Mouse (Mus musculus): ENCODE data around the gene Pappa2. TPM values are rescaled to one million over a fixed set of nuclear protein-coding genes. Genes with fewer than 3 reads are reported as not detected.

Pappa2 gene
- polyA plus RNA-seq, 1 experiment from 2014 or later, result 0.71 TPM

- Histone ChIP-seq H3K4me1 (no peaks in the 10 kb centered on the region), H3K4me2 (no peak overlapping the region), H3K4me3 (replicated peaks) (no peak overlapping the region), H3K27ac (no peak overlapping the region), H3K9me3 (replicated peaks) (no peaks in the 10 kb centered on the region), H3K36me3 (no peaks in the 10 kb centered on the region), H3K27me3 (no peaks in the 10 kb centered on the region), H3K9ac (no peak overlapping the region)
- no peak for ATAC-seq (replicated peaks; ENCODE audit: low FRiP score)
- WGBS, result 52% methylated on average over 4 of the region's 4 CpGs
Measured at GRCm38 (mm10) chr1:158944936-158945335, 35.4 kb downstream of the Pappa2 start.

DNA sequence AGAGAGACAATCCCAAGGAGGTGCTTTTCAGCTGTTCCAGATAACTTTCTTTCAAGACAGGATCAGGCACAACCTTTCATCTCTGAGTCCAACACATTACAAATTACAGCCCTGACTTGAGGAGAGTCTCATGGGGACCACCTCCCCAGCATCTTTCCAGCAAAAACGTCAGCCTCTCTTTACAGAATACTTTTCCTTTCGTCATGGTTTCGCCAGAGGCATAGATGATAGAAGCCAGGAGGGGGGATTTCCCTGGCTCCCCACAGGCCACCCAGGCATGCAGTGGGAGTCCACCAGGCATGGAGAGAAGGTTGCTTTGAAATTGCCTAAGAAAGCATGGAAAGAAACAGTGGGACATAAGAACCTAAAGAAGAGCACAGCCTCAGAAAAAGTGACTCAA, 37.4 kb downstream of the Pappa2 start:
- Histone ChIP-seq H3K27ac (no peak overlapping the region), H3K4me1 (no peaks in the 10 kb centered on the region), H3K36me3 (no peaks in the 10 kb centered on the region), H3K9ac (no peak overlapping the region), H3K27me3 (no peaks in the 10 kb centered on the region), H3K9me3 (replicated peaks) (no peaks in the 10 kb centered on the region), H3K4me2 (no peak overlapping the region), H3K4me3 (replicated peaks) (no peak overlapping the region)
- WGBS, result 40% methylated on average over 3 of the region's 3 CpGs
- ATAC-seq (replicated peaks; ENCODE audit: low FRiP score), result no peak

DNA sequence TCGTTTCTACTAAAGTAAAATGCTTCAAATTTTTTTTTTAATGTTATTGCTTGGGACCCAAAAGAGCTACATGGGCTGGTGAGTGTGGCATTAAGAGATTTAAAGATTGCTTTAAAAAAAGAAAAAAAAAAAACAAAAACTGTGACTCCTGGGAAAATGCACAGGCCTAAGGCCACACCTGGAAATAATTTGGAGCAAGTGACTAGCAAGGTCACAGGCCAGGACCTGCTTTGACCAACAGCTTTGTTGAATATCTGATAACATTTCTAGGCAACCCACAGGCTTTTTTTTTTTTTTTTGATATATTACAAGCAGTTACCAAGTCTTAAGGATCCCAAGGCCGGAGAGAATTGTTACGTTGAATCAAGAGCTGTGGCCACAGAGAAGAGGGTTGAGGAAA, 39.3 kb downstream of the Pappa2 start:
- no peaks in the 10 kb centered on the region for H3K36me3 ChIP-seq
- no peak overlapping the region for H3K4me2 ChIP-seq
- no peak overlapping the region for H3K9ac ChIP-seq
- WGBS, result 62% methylated on average over 3 of the region's 3 CpGs
- H3K4me3 ChIP-seq (replicated peaks), result no peak overlapping the region
- H3K27ac ChIP-seq, result no peak overlapping the region
- H3K27me3 ChIP-seq, result no peaks in the 10 kb centered on the region
- ATAC-seq (replicated peaks; ENCODE audit: low FRiP score), result no peak
- H3K4me1 ChIP-seq, result no peaks in the 10 kb centered on the region
- H3K9me3 ChIP-seq (replicated peaks), result no peaks in the 10 kb centered on the region

DNA sequence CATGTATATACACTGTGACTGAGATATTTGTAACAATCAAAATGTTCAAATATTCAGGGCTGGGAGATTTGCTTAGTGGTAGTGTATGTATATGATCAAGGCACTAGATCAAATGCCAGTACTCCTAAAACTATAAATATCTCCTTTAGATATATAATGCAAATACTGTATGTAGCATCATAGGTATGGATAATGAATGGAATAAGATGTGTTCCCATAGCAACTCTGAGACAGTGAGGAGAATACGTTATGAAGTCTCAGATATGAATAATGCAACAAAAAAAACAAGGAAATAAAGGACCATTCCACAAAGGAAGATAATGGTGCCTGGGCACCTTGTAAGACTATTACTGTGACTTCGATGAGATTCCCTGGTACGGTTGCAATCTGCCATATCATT, 45.8 kb downstream of the Pappa2 start:
- no peak for ATAC-seq (replicated peaks; ENCODE audit: low FRiP score)
- H3K27me3 ChIP-seq, result no peaks in the 10 kb centered on the region
- 95% methylated on average over 3 of the region's 3 CpGs for WGBS
- H3K27ac ChIP-seq, result no peak overlapping the region
- H3K4me1 ChIP-seq, result no peaks in the 10 kb centered on the region
- H3K4me3 ChIP-seq (replicated peaks), result no peak overlapping the region
- no peaks in the 10 kb centered on the region for H3K9me3 ChIP-seq (replicated peaks)
- no peak overlapping the region for H3K9ac ChIP-seq
- no peaks in the 10 kb centered on the region for H3K36me3 ChIP-seq
- no peak overlapping the region for H3K4me2 ChIP-seq

- Histone ChIP-seq H3K9me3 (replicated peaks) (no peaks in the 10 kb centered on the region), H3K9ac (no peak overlapping the region), H3K4me2 (no peak overlapping the region), H3K4me1 (no peaks in the 10 kb centered on the region), H3K27ac (0 out of 2 replicates have a peak overlapping the region, but pooled peaks have one; percentile 32), H3K27me3 (no peaks in the 10 kb centered on the region), H3K36me3 (no peaks in the 10 kb centered on the region), H3K4me3 (replicated peaks) (no peak overlapping the region)
- WGBS, result 65% methylated on average over 6 of the region's 6 CpGs
- ATAC-seq (replicated peaks; ENCODE audit: low FRiP score), result peak; percentile 94
Measured at GRCm38 (mm10) chr1:158931202-158931827, 49.0 kb downstream of the Pappa2 start.

- no peaks in the 10 kb centered on the region for H3K4me1 ChIP-seq
- no peak overlapping the region for H3K4me3 ChIP-seq (replicated peaks)
- no peaks in the 10 kb centered on the region for H3K27me3 ChIP-seq
- ATAC-seq (replicated peaks; ENCODE audit: low FRiP score), result no peak
- no peaks in the 10 kb centered on the region for H3K9me3 ChIP-seq (replicated peaks)
- 80% methylated on average over 3 of the region's 3 CpGs for WGBS
- H3K4me2 ChIP-seq, result no peak overlapping the region
- H3K36me3 ChIP-seq, result no peaks in the 10 kb centered on the region
- no peak overlapping the region for H3K27ac ChIP-seq
- no peak overlapping the region for H3K9ac ChIP-seq
Measured at GRCm38 (mm10) chr1:158929369-158929768, 50.9 kb downstream of the Pappa2 start.

- Histone ChIP-seq H3K4me3 (replicated peaks) (no peak overlapping the region), H3K27me3 (no peaks in the 10 kb centered on the region), H3K4me1 (no peaks in the 10 kb centered on the region), H3K27ac (no peak overlapping the region), H3K9me3 (replicated peaks) (no peaks in the 10 kb centered on the region), H3K9ac (no peak overlapping the region), H3K36me3 (no peaks in the 10 kb centered on the region), H3K4me2 (no peak overlapping the region)
- ATAC-seq (replicated peaks; ENCODE audit: low FRiP score), result no peak
- WGBS, result 67% methylated on average over 5 of the region's 5 CpGs
Measured at GRCm38 (mm10) chr1:158920451-158920850, 59.8 kb downstream of the Pappa2 start.

DNA sequence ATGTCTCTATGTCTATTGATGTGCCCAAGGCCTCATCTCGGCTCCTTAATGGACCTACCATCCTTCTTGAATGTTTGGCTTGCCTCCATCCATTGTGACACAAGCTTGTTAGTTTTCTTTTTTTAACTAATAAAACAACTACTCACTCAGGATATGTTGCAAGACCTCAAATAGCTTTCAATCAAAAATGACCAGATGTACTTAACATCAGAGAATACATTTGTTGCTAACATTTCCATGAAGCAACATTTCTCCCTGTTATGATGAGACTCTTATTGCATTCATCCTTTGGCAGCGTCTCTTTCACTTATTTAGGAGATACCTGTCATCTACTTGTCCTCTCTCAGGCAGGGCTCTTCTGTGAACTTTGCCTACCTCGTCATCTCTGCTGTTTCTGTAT, 61.4 kb downstream of the Pappa2 start:
- H3K9ac ChIP-seq, result no peak overlapping the region
- ATAC-seq (replicated peaks; ENCODE audit: low FRiP score), result no peak
- H3K4me1 ChIP-seq, result no peaks in the 10 kb centered on the region
- H3K27me3 ChIP-seq, result no peaks in the 10 kb centered on the region
- H3K9me3 ChIP-seq (replicated peaks), result no peaks in the 10 kb centered on the region
- H3K36me3 ChIP-seq, result no peaks in the 10 kb centered on the region
- 71% methylated on average over 3 of the region's 3 CpGs for WGBS
- H3K27ac ChIP-seq, result no peak overlapping the region
- no peak overlapping the region for H3K4me2 ChIP-seq
- no peak overlapping the region for H3K4me3 ChIP-seq (replicated peaks)

DNA sequence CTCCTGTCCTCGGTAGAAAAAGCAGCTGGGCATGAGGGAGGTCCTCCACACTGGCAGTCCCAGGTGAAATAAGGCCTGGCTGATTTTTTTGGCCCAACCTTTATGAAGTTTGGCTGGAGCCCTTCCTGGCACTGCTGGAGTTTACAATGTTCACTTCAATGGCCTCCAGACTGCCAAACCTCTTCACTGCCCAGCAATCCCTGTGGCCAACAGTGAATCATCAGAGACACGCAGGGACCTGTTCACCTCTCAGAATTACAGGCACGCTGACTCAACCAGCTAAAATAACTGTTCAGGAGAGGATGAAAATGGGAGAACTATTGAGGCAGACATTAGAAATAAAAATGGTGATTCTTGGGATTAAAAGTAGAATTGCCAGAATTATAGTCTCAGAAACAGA, 63.2 kb downstream of the Pappa2 start:
- Histone ChIP-seq H3K4me3 (replicated peaks) (no peak overlapping the region), H3K9ac (no peak overlapping the region), H3K36me3 (no peaks in the 10 kb centered on the region), H3K9me3 (replicated peaks) (no peaks in the 10 kb centered on the region), H3K27me3 (no peaks in the 10 kb centered on the region), H3K4me2 (no peak overlapping the region), H3K4me1 (no peaks in the 10 kb centered on the region), H3K27ac (no peak overlapping the region)
- WGBS, result 75% methylated on average over 3 of the region's 3 CpGs
- no peak for ATAC-seq (replicated peaks; ENCODE audit: low FRiP score)

DNA sequence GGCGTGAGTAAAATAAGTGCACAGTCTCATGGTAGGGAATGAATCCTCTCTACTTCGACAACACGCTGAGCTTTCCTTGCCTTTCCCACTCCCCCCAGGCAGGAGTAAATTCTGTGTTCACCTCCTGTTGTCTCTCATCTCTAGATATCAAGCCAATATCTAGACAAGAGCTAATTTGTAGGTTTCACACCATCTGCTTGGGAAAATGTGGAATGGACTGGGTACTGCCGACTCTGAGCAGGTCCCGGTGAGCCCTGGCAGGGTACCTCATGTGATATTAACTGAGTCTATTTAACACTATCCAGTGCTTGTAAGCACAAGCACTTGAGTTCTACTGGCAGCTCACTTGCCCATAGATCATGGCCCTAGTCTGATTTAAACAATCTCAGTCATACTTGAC, 64.7 kb downstream of the Pappa2 start:
- H3K9me3 ChIP-seq (replicated peaks), result no peaks in the 10 kb centered on the region
- H3K9ac ChIP-seq, result no peak overlapping the region
- no peak overlapping the region for H3K27ac ChIP-seq
- H3K27me3 ChIP-seq, result no peaks in the 10 kb centered on the region
- WGBS, result 87% methylated on average over 5 of the region's 5 CpGs
- no peaks in the 10 kb centered on the region for H3K4me1 ChIP-seq
- no peak for ATAC-seq (replicated peaks; ENCODE audit: low FRiP score)
- no peaks in the 10 kb centered on the region for H3K36me3 ChIP-seq
- H3K4me3 ChIP-seq (replicated peaks), result no peak overlapping the region
- no peak overlapping the region for H3K4me2 ChIP-seq

- Histone ChIP-seq H3K36me3 (no peaks in the 10 kb centered on the region), H3K4me1 (no peaks in the 10 kb centered on the region), H3K27ac (no peak overlapping the region), H3K4me3 (replicated peaks) (no peak overlapping the region), H3K9me3 (replicated peaks) (no peaks in the 10 kb centered on the region), H3K9ac (no peak overlapping the region), H3K27me3 (no peaks in the 10 kb centered on the region), H3K4me2 (no peak overlapping the region)
- WGBS, result 80% methylated on average over 2 of the region's 2 CpGs
- ATAC-seq (replicated peaks; ENCODE audit: low FRiP score), result no peak
Measured at GRCm38 (mm10) chr1:158910661-158911060, 69.6 kb downstream of the Pappa2 start.

- H3K4me3 ChIP-seq (replicated peaks), result no peak overlapping the region
- no peak for ATAC-seq (replicated peaks; ENCODE audit: low FRiP score)
- H3K36me3 ChIP-seq, result no peaks in the 10 kb centered on the region
- H3K9ac ChIP-seq, result no peak overlapping the region
- H3K9me3 ChIP-seq (replicated peaks), result no peaks in the 10 kb centered on the region
- H3K27me3 ChIP-seq, result no peaks in the 10 kb centered on the region
- H3K27ac ChIP-seq, result no peak overlapping the region
- no peak overlapping the region for H3K4me2 ChIP-seq
- H3K4me1 ChIP-seq, result no peaks in the 10 kb centered on the region
Measured at GRCm38 (mm10) chr1:158897339-158897738, 83.0 kb downstream of the Pappa2 start.

DNA sequence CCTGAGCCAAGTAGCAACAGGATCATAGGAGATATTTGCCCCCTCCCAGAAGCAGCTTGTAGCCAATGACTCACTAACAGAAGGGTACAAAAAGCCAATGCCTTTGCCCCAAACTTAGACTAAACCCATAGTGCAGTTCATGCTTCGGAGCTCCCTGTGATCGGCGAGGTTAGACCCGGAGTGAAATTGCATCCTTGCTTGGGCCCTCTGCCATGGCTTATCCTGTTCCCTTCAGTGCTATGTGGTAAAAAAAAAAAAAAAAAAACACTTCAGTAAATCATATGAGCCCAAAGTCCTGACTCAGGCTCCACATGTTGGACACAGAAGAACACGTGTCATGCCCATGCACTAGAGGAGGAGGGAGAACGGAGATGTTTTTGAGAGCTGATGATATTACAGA, 85.8 kb downstream of the Pappa2 start:
- no peaks in the 10 kb centered on the region for H3K4me1 ChIP-seq
- H3K36me3 ChIP-seq, result no peaks in the 10 kb centered on the region
- no peak overlapping the region for H3K4me3 ChIP-seq (replicated peaks)
- no peaks in the 10 kb centered on the region for H3K27me3 ChIP-seq
- no peak overlapping the region for H3K9ac ChIP-seq
- WGBS, result 75% methylated on average over 6 of the region's 6 CpGs
- H3K4me2 ChIP-seq, result no peak overlapping the region
- no peaks in the 10 kb centered on the region for H3K9me3 ChIP-seq (replicated peaks)
- H3K27ac ChIP-seq, result no peak overlapping the region
- 0 out of 2 replicates have a peak, but pooled peaks have one; percentile 40 for ATAC-seq (replicated peaks; ENCODE audit: low FRiP score)
